Mouse (Mus musculus) midbrain, embryonic 16.5 days (tissue): ENCODE data around the gene Prkce. TPM values are rescaled to one million over a fixed set of nuclear protein-coding genes. Genes with fewer than 3 reads are reported as not detected.

Source experiments
- ATAC-seq: fragments of 200-750 bp; cut with Nextera tagmentation; 2 replicates; pipeline ENCODE4 v1.8.0; 2017; ENCODE audit warnings: moderate TSS enrichment
- H3K27ac ChIP-seq: fragments of 300-500 bp; sonication (generic); 2 replicates; pipeline ENCODE4 v1.5.1; 2014; ENCODE audit warnings: mild to moderate bottlenecking, low read length, mixed read lengths
- H3K27me3 ChIP-seq: fragments of 300-500 bp; sonication (generic); 2 replicates; pipeline ENCODE4 v1.6.1; 2014; ENCODE audit warnings: low read depth, low read length, mixed read lengths; ENCODE audit not compliant: control insufficient read depth, insufficient read depth
- H3K36me3 ChIP-seq: fragments of 300-500 bp; sonication (generic); 2 replicates; pipeline ENCODE4 v1.6.1; 2014; ENCODE audit warnings: mild to moderate bottlenecking, low read length, moderate library complexity, mixed read lengths; ENCODE audit not compliant: control insufficient read depth, insufficient read depth
- H3K4me1 ChIP-seq: fragments of 300-500 bp; sonication (generic); 2 replicates; pipeline ENCODE4 v1.6.1; 2014; ENCODE audit warnings: mild to moderate bottlenecking, low read length, mixed read lengths; ENCODE audit not compliant: control insufficient read depth, insufficient read depth
- H3K4me2 ChIP-seq: fragments of 300-500 bp; sonication (generic); 2 replicates; pipeline ENCODE4 v1.6.1; 2014; ENCODE audit warnings: mild to moderate bottlenecking, low read length, mixed read lengths
- H3K4me3 ChIP-seq: fragments of 300-500 bp; sonication (generic); 2 replicates; pipeline ENCODE4 v1.5.1; 2014; ENCODE audit warnings: low read depth, mild to moderate bottlenecking, low read length, moderate library complexity, mixed read lengths
- H3K9ac ChIP-seq: fragments of 300-500 bp; sonication (generic); 2 replicates; pipeline ENCODE4 v1.6.1; 2014; ENCODE audit warnings: low read depth, low read length, mixed read lengths
- H3K9me3 ChIP-seq: fragments of 300-500 bp; sonication (generic); replicated peaks from 2 replicates; pipeline ENCODE4 v1.6.1; 2014; ENCODE audit warnings: mild to moderate bottlenecking, low read length, mixed read lengths; ENCODE audit not compliant: control insufficient read depth, poor library complexity, severe bottlenecking
- WGBS: fragments of 180-500 bp; shearing (Covaris S2); extraction: QIAGEN DNeasy Blood & Tissue Kit; methylation state at CpG from one replicate; pipeline ENCODE4 v1.1.7; 2014; 5-methylcytosine and 5-hydroxymethylcytosine counted together
- polyA plus RNA-seq: library from polyadenylated mRNA; unstranded; fragments of >200 nt; fragmentation: Nextera tagmentation; extraction: Ambion mirVana; gene quantifications from 2 replicates; pipeline ENCODE4 v1.2.1, GENCODE M21; 2015

Prkce gene
- polyA plus RNA-seq, 1 experiment from 2014 or later: 41.5 TPM

- Histone ChIP-seq H3K9ac (no peak overlapping the region), H3K9me3 (no peaks in the 10 kb centered on the region), H3K27ac (no peak overlapping the region), H3K4me3 (no peak overlapping the region), H3K36me3 (no peaks in the 10 kb centered on the region), H3K27me3 (no peaks in the 10 kb centered on the region), H3K4me2 (no peak overlapping the region), H3K4me1 (0 out of 2 replicates have a peak, but pooled peaks cover 6% of the 10 kb centered on the region)
- ATAC-seq: no peak
- 80% methylated on average over 10 of the region's 10 CpGs for WGBS
Observed at GRCm38 (mm10) chr17:86225488-86226186, 58.1 kb downstream of the Prkce start.

DNA sequence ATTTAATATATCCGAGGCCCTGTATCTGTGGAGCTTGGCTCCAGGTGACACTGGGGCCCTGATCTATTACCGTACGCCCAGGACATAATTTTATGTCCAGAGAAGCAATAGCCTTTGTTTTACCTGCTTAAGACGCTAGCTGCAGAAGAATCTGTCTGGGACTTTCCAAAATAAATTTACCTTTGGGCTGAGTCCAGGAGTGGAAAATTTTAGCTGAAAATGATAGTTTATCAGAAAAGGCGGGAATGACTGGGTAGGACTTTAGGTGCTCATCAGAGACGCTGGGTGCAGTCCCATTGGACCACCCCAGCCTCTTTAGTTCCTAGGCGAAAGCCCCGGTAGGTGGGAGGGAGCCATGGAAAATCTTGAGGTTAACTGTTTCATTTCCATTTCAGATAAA is 58.6 kb downstream of the Prkce start:
- WGBS: 74% methylated on average over 8 of the region's 8 CpGs
- no peak for ATAC-seq

GRCm38 (mm10) chr17:86226635-86227034 is 59.0 kb downstream of the Prkce start:
- no peak overlapping the region for H3K27ac ChIP-seq
- H3K9ac ChIP-seq: no peak overlapping the region
- no peak overlapping the region for H3K4me3 ChIP-seq
- H3K4me2 ChIP-seq: no peak overlapping the region
- H3K4me1 ChIP-seq: 0 out of 2 replicates have a peak, but pooled peaks cover 6% of the 10 kb centered on the region
- H3K9me3 ChIP-seq: no peaks in the 10 kb centered on the region
- no peaks in the 10 kb centered on the region for H3K36me3 ChIP-seq
- 68% methylated on average over 7 of the region's 7 CpGs for WGBS
- no peak for ATAC-seq
- H3K27me3 ChIP-seq: no peaks in the 10 kb centered on the region

More for the DNA sequence above, 58.6 kb downstream of the Prkce start:
- H3K9me3 ChIP-seq: no peaks in the 10 kb centered on the region
- no peak overlapping the region for H3K4me3 ChIP-seq
- H3K27ac ChIP-seq: no peak overlapping the region
- H3K36me3 ChIP-seq: no peaks in the 10 kb centered on the region
- H3K27me3 ChIP-seq: no peaks in the 10 kb centered on the region
- no peak overlapping the region for H3K9ac ChIP-seq
- H3K4me2 ChIP-seq: no peak overlapping the region
- 0 out of 2 replicates have a peak, but pooled peaks cover 6% of the 10 kb centered on the region for H3K4me1 ChIP-seq

- WGBS: 72% methylated on average over 3 of the region's 3 CpGs
- no peak for ATAC-seq
- H3K4me3 ChIP-seq: no peak overlapping the region
- no peak overlapping the region for H3K9ac ChIP-seq
- 0 out of 2 replicates have a peak, but pooled peaks cover 8% of the 10 kb centered on the region for H3K4me1 ChIP-seq
- no peak overlapping the region for H3K4me2 ChIP-seq
- no peaks in the 10 kb centered on the region for H3K9me3 ChIP-seq
- H3K27ac ChIP-seq: no peak overlapping the region
- no peaks in the 10 kb centered on the region for H3K36me3 ChIP-seq
- H3K27me3 ChIP-seq: no peaks in the 10 kb centered on the region
Observed at GRCm38 (mm10) chr17:86227389-86227788, 59.8 kb downstream of the Prkce start.

GRCm38 (mm10) chr17:86228850-86229249 is 61.3 kb downstream of the Prkce start:
- H3K36me3 ChIP-seq: no peaks in the 10 kb centered on the region
- 90% methylated on average over 8 of the region's 8 CpGs for WGBS

GRCm38 (mm10) chr17:86230141-86230633 is 62.6 kb downstream of the Prkce start:
- no peak overlapping the region for H3K4me2 ChIP-seq
- H3K9me3 ChIP-seq: no peaks in the 10 kb centered on the region
- no peak overlapping the region for H3K9ac ChIP-seq
- 90% methylated on average over 16 of the region's 16 CpGs for WGBS
- ATAC-seq: no peak
- H3K27ac ChIP-seq: no peak overlapping the region
- H3K27me3 ChIP-seq: no peaks in the 10 kb centered on the region
- no peaks in the 10 kb centered on the region for H3K36me3 ChIP-seq
- H3K4me3 ChIP-seq: no peak overlapping the region
- H3K4me1 ChIP-seq: peaks cover 19% of the 10 kb centered on the region

More at GRCm38 (mm10) chr17:86228850-86229249, 61.3 kb downstream of the Prkce start:
- H3K9me3 ChIP-seq: no peaks in the 10 kb centered on the region
- H3K4me1 ChIP-seq: 0 out of 2 replicates have a peak, but pooled peaks cover 8% of the 10 kb centered on the region
- no peak overlapping the region for H3K4me3 ChIP-seq
- H3K9ac ChIP-seq: no peak overlapping the region
- no peak overlapping the region for H3K4me2 ChIP-seq
- no peak overlapping the region for H3K27ac ChIP-seq
- no peaks in the 10 kb centered on the region for H3K27me3 ChIP-seq
- no peak for ATAC-seq

DNA sequence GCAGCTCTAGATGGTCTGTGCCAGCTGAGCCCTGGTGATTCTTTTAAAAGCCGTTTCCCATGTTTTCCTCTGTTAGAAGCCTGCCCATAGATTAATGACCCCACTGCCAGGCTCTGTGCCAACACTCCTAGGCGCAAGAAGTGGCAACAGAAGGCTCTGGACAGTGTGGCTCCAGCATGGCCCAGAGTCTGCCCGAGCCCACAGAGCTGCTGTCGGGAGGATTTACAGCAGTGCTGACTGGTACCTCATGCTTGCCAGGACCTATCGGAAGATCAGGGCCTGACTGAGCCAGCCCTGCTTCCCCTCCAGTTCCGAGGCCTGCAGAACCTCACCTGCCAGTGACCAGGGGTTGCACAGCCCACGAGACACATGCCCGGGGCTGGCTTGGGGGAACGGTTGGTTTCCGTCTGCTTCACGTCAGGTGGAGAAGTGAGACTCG is 64.2 kb downstream of the Prkce start:
- no peak overlapping the region for H3K9ac ChIP-seq
- WGBS: 76% methylated on average over 12 of the region's 12 CpGs
- no peak overlapping the region for H3K4me3 ChIP-seq
- H3K36me3 ChIP-seq: no peaks in the 10 kb centered on the region
- H3K4me2 ChIP-seq: no peak overlapping the region
- H3K27ac ChIP-seq: peak overlapping the region; percentile 13; the same call in 1 of the 2 replicates
- H3K4me1 ChIP-seq: peaks cover 16% of the 10 kb centered on the region
- ATAC-seq: no peak
- H3K9me3 ChIP-seq: no peaks in the 10 kb centered on the region
- no peaks in the 10 kb centered on the region for H3K27me3 ChIP-seq

DNA sequence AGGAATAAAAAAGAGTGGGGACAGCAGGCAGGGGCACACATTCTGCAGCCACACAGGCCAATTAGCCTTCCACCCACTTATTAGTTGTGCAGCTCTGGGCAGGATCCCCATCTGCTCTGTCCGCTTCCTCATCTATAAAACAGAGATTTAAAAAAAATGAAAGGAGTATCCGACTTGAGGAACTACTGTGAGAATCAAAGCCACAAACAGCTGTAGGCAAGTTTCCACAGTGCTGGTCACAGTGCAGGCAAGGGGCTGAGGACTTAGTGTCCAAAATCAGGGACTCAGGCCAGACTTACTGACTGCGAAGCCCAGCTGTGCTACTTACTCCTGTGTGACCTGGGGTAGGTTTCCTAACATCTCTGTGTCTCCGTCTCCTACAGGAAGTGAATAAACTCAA is 64.7 kb downstream of the Prkce start:
- H3K27ac ChIP-seq: no peak overlapping the region
- H3K4me2 ChIP-seq: no peak overlapping the region
- no peak overlapping the region for H3K4me3 ChIP-seq
- peaks cover 16% of the 10 kb centered on the region for H3K4me1 ChIP-seq
- H3K36me3 ChIP-seq: no peaks in the 10 kb centered on the region
- H3K9ac ChIP-seq: no peak overlapping the region
- WGBS: 80% methylated on average over 4 of the region's 4 CpGs
- H3K27me3 ChIP-seq: no peaks in the 10 kb centered on the region
- no peak for ATAC-seq
- H3K9me3 ChIP-seq: no peaks in the 10 kb centered on the region

GRCm38 (mm10) chr17:86234587-86235150 is 67.1 kb downstream of the Prkce start:
- Histone ChIP-seq H3K4me2 (peak overlapping the region; percentile 31), H3K9ac (no peak overlapping the region), H3K4me1 (peaks cover 16% of the 10 kb centered on the region), H3K4me3 (no peak overlapping the region), H3K27ac (peak overlapping the region; percentile 63), H3K36me3 (no peaks in the 10 kb centered on the region), H3K27me3 (no peaks in the 10 kb centered on the region), H3K9me3 (no peaks in the 10 kb centered on the region)
- peak; percentile 70; the same call in 1 of the 2 replicates for ATAC-seq
- 40% methylated on average over 9 of the region's 9 CpGs for WGBS
